Mouse (Mus musculus): ENCODE measurements around the gene Alas2. TPM values are rescaled to one million over a fixed set of nuclear protein-coding genes. Genes with fewer than 3 reads are reported as not detected.

The Alas2 gene
- polyA plus RNA-seq (2012), result 0.34 and 0.42 TPM in 2 replicates

DNA sequence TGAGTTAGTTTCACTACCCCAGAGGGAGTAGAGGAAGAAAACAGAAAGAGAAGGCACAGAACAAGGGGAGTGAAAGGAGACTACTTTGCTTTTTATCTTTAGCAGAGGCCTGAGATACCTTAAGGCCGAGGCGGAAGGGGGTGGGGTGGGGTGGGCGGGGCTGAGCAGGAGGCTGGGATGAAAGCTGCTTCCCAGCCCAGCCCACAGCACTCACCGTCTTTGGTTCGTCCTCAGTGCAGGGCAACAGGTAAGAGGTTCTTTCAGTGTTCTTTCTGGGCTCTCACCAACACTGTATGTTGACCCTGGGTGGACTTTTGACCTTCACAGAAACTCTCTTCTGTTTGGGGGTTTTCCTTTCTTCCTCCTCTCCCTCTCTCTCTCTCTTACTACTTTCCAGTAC lies at the start of gene Alas2:
Alas2 (plus strand) TSS at position 137 of the 400 bp plus-strand sequence.

DNA sequence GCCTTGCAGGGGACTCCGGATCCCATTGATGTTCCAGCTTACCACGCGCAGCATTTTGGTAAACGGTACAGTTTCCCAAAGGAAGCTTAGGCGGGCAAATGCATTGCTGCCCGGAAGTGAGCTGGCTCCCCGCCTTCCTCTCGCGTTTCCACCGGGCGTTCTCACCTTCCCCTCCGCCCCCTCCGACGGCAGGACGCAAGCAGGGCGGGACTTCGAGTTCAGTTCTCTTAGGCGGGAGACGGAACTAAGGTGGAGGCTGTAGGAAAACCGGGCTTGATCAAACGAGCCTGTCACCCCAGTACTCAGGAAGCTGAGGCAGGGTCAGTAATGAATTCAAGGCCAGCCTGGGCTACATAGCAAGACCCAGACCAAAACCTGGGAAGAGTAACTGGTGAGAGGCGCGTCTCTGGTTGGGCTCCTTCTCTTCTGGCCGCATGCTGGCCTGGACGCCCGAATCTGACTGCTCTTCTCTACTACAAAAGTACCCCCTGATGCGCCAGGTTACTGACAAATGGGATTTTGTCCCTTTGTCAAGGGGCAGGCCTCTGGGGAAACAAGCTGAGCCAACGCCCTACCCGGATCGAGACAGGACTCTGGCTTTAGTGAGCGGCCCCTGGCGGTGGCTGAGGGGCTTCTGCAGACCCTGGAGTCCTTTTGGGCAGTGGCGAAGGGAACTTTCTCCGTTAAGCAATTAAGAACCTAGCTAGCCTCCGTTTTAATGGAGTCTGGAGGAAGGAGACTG lies 41.0 kb downstream of the Alas2 start, which contains the start of gene Pfkfb1:
Pfkfb1 (plus strand) TSS at position 207 of the 742 bp plus-strand sequence.

DNA sequence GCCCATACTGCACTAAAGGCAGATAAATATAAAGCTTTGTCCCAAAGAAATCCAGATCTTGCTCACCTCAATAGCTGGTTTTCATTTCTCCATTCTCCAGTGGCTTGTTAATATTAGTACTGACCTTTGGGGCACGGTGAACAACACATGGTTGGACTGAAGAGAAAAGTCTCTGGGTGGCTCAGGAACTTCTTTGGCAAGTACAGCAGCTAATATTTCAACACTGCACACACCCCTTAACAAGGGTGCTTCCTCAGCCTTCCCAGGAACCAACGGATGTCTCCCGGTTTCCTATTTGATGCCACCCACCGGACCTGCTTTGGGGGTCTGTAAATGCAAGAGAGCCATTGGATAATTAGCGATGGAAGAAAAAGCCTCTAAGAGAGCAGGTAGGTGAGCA lies 42.5 kb downstream of the Alas2 start, which contains the start of gene Apex2:
Apex2 (minus strand) TSS at position 173 of the 400 bp plus-strand sequence.

Other genes starting within 250 kb of the Alas2 start
- 1.1 and 1.6 TPM in 2 replicates for gene Tmem29, start 88.2 kb upstream of the Alas2 start, polyA plus RNA-seq (2012)
- gene Pfkfb1, start 40.9 kb downstream of the Alas2 start, polyA plus RNA-seq (2012), result 0.23 and 0.29 TPM in 2 replicates
- gene Apex2, start 42.5 kb downstream of the Alas2 start, polyA plus RNA-seq (2012), result 0.82 and 1.4 TPM in 2 replicates
- 0.03 and 0.34 TPM in 2 replicates for gene Tro, start 110.2 kb downstream of the Alas2 start, polyA plus RNA-seq (2012)

Data from megakaryocyte-erythroid progenitor cell, adult 5 weeks (primary cell).